Mouse (Mus musculus): ENCODE data around the gene Usp5. TPM values are rescaled to one million over a fixed set of nuclear protein-coding genes. Genes with fewer than 3 reads are reported as not detected.

Gene Usp5
- polyA plus RNA-seq, 1 experiment from 2014 or later: 178 TPM

DNA sequence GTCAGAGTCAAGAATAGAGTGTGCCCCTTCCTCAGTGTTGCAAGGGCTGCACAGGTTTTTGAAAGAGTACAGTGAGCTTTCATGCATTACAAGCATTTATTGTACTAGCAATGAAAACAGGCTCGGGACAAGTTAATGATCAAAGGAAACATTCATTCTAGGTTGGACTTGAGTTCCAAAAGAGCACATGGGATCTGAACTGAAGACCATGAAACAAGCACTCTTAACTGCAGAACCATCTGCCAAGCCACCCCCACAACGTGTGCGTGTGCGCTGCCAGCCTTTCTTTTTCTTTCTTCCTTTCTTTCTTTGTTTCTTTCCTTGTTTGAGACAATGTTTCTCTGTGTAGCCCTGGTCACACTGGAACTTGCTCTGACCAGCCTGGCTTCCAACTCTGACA, 33.5 kb downstream of the Usp5 start:
- no peak overlapping the region for H3K27ac ChIP-seq
- H3K27me3 ChIP-seq: no peaks in the 10 kb centered on the region
- H3K36me3 ChIP-seq (ENCODE audit: poor library complexity, severe bottlenecking): no peaks in the 10 kb centered on the region
- no peak overlapping the region for H3K4me2 ChIP-seq
- 58% methylated on average over 4 of the region's 4 CpGs for WGBS
- no peaks in the 10 kb centered on the region for H3K9me3 ChIP-seq (replicated peaks)
- H3K4me1 ChIP-seq: no peaks in the 10 kb centered on the region
- H3K9ac ChIP-seq: no peak overlapping the region
- no peak overlapping the region for H3K4me3 ChIP-seq
- no peak for ATAC-seq

DNA sequence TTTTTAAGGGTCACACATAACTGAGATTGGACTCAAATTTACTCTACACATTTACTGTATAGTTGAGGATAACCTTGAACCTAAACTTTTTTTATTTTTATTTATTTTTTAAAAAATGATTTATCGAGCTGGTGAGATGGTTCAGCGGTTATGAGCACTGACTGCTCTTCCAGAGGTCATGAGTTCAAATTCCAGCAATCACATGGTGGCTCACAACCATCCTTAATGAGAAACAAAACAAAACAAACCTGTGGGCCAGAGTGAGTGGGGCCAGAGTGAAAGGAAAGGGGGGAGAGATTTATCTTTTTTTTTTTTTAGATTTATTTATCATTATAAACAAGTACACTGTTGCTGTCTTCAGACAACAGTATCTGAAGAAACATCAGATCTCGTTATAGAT, 37.4 kb downstream of the Usp5 start:
- H3K4me2 ChIP-seq: no peak overlapping the region
- no peaks in the 10 kb centered on the region for H3K27me3 ChIP-seq
- H3K9me3 ChIP-seq (replicated peaks): no peaks in the 10 kb centered on the region
- H3K4me1 ChIP-seq: no peaks in the 10 kb centered on the region
- 87% methylated on average over 3 of the region's 3 CpGs for WGBS
- H3K4me3 ChIP-seq: no peak overlapping the region
- H3K9ac ChIP-seq: no peak overlapping the region
- H3K27ac ChIP-seq: no peak overlapping the region
- H3K36me3 ChIP-seq (ENCODE audit: poor library complexity, severe bottlenecking): no peaks in the 10 kb centered on the region
- no peak for ATAC-seq

DNA sequence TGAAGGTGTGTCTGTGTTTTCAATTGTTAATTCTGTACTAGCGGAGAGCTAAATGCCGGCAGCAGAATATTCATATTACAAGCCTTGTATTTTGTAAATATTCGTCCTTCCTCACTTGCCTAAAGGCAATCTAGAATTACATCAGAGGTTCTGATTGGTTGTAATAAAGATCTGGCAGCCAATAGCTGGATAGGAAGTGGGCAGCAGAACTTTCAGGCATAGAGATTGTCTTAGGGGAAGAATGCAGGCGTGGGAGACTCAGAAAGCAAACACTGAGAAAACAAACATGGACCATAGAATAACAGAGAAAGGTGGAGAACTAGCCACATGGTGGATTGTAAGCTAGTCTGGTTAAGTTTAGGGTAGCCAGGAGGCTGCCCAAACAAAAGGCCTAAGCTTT, 39.2 kb downstream of the Usp5 start:
- no peaks in the 10 kb centered on the region for H3K27me3 ChIP-seq
- 80% methylated on average over 4 of the region's 4 CpGs for WGBS
- no peak overlapping the region for H3K4me2 ChIP-seq
- H3K9me3 ChIP-seq (replicated peaks): no peaks in the 10 kb centered on the region
- H3K9ac ChIP-seq: no peak overlapping the region
- H3K4me3 ChIP-seq: no peak overlapping the region
- ATAC-seq: no peak
- no peak overlapping the region for H3K27ac ChIP-seq
- H3K36me3 ChIP-seq (ENCODE audit: poor library complexity, severe bottlenecking): no peaks in the 10 kb centered on the region
- no peaks in the 10 kb centered on the region for H3K4me1 ChIP-seq

DNA sequence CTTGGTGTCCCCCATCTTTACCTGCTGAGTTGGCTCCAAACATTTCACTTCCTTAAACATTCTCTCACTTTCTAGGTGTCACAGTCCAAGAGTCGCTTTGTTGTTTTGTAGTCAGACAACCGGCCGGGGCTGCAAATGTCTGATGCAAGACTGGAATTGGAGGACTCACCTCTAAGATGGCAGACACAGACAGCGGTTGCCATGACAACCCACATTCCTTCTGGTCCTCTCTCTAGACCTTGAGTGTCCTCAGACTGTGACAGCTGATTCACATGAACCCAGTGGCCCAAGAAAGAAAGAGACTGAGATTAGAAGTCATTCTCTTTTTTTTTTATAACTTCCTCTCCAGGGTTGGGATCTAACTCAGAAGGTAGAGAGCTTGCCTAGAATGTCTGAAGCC, 39.8 kb downstream of the Usp5 start:
- Histone ChIP-seq H3K9me3 (replicated peaks) (no peaks in the 10 kb centered on the region), H3K4me1 (no peaks in the 10 kb centered on the region), H3K9ac (no peak overlapping the region), H3K27ac (no peak overlapping the region), H3K36me3 (ENCODE audit: poor library complexity, severe bottlenecking) (no peaks in the 10 kb centered on the region), H3K4me3 (no peak overlapping the region), H3K27me3 (no peaks in the 10 kb centered on the region), H3K4me2 (no peak overlapping the region)
- 81% methylated on average over 4 of the region's 4 CpGs for WGBS
- ATAC-seq: no peak

DNA sequence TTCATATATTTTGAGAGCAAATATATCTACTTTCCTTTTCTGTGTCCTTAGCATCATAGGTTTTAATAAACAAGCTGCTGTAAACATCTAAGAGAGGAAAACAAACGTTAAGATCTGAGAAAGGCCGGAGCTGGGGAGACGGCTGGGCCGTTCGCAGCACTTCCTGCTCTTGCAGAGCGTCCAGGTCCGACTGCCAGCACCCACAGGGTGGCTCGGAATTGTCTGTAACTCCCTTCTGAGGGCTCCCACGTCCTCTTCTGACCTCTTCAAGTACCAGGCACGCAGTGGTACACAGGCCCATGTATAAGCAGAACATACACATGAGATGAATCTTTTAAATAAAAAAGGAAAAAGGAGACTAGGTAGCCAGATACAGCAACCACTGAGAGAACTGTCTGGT, 41.6 kb downstream of the Usp5 start:
- no peak overlapping the region for H3K27ac ChIP-seq
- H3K4me1 ChIP-seq: 0 out of 2 replicates have a peak, but pooled peaks cover 1% of the 10 kb centered on the region
- H3K4me3 ChIP-seq: no peak overlapping the region
- H3K27me3 ChIP-seq: no peaks in the 10 kb centered on the region
- no peaks in the 10 kb centered on the region for H3K36me3 ChIP-seq (ENCODE audit: poor library complexity, severe bottlenecking)
- WGBS: 82% methylated on average over 10 of the region's 10 CpGs
- no peak for ATAC-seq
- no peak overlapping the region for H3K4me2 ChIP-seq
- no peaks in the 10 kb centered on the region for H3K9me3 ChIP-seq (replicated peaks)
- no peak overlapping the region for H3K9ac ChIP-seq

DNA sequence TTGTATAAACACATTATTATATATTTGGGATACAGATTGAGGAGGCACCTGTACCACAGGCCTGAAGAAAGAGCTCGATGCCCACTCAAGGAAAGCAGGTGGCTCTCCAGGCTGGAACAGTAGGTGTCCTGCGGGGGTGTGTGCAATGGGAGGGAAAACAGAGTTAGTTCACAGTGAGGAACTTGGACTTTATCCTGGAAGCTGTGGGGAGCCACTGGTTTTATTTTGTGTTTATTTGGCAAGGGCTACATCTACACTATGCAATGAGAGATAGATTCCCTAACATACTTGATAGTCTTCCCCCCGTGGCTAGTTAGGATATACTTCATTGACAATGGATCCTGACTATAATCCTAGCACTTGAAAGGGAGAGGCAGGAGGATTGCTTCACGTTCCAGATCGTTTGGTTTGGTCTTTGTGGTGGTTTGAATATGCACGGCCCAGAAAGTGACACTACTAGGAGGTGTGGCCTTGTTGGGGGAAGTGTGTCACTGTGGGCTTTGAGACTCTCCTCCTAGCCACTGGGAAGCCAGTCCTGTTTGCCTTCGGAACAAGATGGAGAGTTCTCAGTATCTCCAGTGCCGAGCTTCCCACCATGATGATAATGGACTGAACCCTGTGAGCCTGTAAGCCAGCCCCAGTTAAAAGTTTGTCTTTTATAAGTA, 42.4 kb downstream of the Usp5 start:
- Histone ChIP-seq H3K4me1 (peaks cover 7% of the 10 kb centered on the region; the same call in 1 of the 2 replicates), H3K27ac (no peak overlapping the region), H3K9me3 (replicated peaks) (no peaks in the 10 kb centered on the region), H3K27me3 (no peaks in the 10 kb centered on the region), H3K4me3 (no peak overlapping the region), H3K36me3 (ENCODE audit: poor library complexity, severe bottlenecking) (no peaks in the 10 kb centered on the region), H3K9ac (no peak overlapping the region), H3K4me2 (no peak overlapping the region)
- 53% methylated on average over 8 of the region's 8 CpGs for WGBS
- no peak for ATAC-seq

DNA sequence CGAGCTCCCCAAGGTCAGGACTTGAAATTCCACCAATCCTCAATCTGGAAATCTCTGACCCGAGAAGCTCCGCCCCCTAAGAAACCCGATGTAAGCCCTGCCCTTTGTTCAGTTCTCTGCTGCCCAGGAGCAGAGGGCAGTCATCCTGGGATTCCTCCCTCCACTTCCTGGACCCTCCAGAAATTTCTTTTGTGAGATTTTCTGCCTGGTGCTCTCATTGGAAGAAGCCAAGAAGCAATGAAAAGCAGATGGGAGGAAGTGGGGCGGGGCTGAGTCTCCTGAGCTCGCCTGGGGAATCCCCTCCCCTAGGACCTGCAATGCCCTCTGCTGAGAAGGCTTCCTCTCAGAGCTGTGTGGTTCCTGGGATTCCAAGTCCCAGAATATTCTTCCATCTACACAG, 46.8 kb downstream of the Usp5 start:
- Histone ChIP-seq H3K4me2 (peak overlapping the region; percentile 32; the same call in 1 of the 2 replicates), H3K27me3 (peaks cover 5% of the 10 kb centered on the region; the same call in 1 of the 2 replicates), H3K9ac (no peak overlapping the region), H3K27ac (no peak overlapping the region), H3K4me3 (no peak overlapping the region), H3K36me3 (ENCODE audit: poor library complexity, severe bottlenecking) (no peaks in the 10 kb centered on the region), H3K9me3 (replicated peaks) (no peaks in the 10 kb centered on the region), H3K4me1 (peaks cover 20% of the 10 kb centered on the region)
- 27% methylated on average over 6 of the region's 6 CpGs for WGBS
- ATAC-seq: no peak

DNA sequence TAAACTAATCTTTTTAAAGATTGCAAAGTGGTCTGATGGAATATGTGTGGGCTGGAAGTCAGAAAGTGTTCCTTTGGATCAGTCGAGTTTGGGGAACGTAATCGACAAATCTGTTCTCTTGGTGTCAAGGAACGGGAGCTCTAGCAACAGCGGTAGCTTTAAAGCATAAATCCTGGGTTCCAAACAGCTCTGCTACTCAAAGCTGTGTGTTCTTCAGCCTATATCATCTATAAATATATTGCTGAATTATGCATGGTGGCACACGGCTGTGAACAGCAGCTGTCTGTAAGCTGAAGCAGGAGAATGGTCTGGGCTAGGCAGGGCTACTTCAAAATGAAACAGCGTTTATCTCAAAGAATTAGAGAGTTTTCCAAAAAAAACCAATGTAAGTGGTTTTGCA, 48.4 kb downstream of the Usp5 start:
- WGBS: 87% methylated on average over 7 of the region's 7 CpGs
- H3K9me3 ChIP-seq (replicated peaks): no peaks in the 10 kb centered on the region
- no peaks in the 10 kb centered on the region for H3K36me3 ChIP-seq (ENCODE audit: poor library complexity, severe bottlenecking)
- H3K9ac ChIP-seq: no peak overlapping the region
- peaks cover 5% of the 10 kb centered on the region; the same call in 1 of the 2 replicates for H3K27me3 ChIP-seq
- H3K4me2 ChIP-seq: no peak overlapping the region
- peaks cover 20% of the 10 kb centered on the region for H3K4me1 ChIP-seq
- no peak for ATAC-seq
- no peak overlapping the region for H3K4me3 ChIP-seq
- no peak overlapping the region for H3K27ac ChIP-seq

DNA sequence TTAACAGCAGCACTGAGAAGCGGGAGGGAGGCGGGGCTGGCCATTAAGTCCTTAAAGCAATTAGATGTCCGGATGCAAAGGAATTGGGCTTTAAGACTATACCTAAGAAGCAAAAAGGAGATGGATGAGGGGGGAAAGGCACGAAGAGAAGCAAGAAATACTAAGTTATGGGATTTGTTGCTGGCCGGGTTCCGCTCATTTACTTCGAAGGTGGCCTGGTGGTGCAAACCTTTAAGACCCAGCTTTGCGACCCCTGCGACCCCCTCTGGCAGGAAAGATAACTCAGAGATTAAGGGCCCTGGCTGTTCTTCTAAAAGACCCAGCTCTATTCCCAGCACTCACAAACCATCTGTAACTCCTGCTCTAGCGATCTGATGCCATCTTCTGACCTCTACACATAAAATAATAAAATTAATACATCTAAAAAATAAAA, 49.3 kb downstream of the Usp5 start:
- Histone ChIP-seq H3K27me3 (peaks cover 5% of the 10 kb centered on the region; the same call in 1 of the 2 replicates), H3K36me3 (ENCODE audit: poor library complexity, severe bottlenecking) (no peaks in the 10 kb centered on the region), H3K9me3 (replicated peaks) (no peaks in the 10 kb centered on the region), H3K4me3 (peak overlapping the region; percentile 39), H3K4me2 (peak overlapping the region; percentile 72), H3K9ac (peak overlapping the region; percentile 45), H3K27ac (0 out of 2 replicates have a peak overlapping the region, but pooled peaks have one; percentile 1), H3K4me1 (peaks cover 20% of the 10 kb centered on the region)
- 1% methylated on average over 10 of the region's 10 CpGs for WGBS
- peak; percentile 48; the same call in 1 of the 2 replicates for ATAC-seq

DNA sequence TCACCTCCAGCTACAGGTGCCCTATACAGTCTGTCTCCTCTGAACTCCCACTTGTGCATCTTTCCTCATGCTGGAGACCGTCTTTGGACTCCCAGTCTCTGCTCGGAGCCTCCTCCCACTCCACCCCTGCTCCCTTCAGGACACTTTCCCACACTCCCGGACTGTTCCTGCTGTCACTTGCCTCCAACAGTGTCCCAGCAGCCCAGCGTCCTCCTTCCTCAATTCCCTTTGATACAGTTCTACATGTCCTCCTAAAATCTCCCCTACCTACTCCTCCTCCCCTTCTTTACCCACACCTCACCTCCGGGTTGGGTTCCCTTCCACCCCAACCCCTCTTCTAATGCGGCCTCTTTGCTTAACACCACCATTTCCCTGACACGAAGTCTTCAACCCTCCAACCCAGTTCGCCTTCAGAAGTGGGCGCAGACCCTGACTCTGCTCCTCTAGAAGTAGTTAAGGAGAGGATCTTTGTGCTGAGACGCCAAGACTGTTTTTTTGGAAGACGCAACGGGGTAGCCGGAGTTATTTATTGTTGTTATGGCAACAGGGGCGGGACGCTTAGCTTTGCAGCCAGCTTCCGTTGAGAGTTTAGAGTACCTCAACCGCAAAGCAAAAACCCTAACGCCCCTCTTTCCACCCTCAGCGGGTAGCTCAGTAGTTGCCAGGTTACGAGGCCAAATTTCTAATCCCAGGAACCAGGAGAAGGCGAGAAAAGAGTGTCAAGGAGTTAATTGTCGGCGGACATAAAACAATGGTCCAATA, 49.9 kb downstream of the Usp5 start, which contains the start of gene Lrrc23:
Gene Lrrc23 (minus strand): TSS at position 506 of the 762 bp plus-strand sequence.
- Histone ChIP-seq H3K9me3 (replicated peaks) (no peaks in the 10 kb centered on the region), H3K9ac (peak within 1 kb of the TSS; percentile 45), H3K4me2 (peak within 1 kb of the TSS; percentile 72), H3K36me3 (ENCODE audit: poor library complexity, severe bottlenecking) (no peaks in the 10 kb centered on the region), H3K27me3 (peaks cover 5% of the 10 kb centered on the region; the same call in 1 of the 2 replicates), H3K27ac (0 out of 2 replicates have a peak within 1 kb of the TSS, but pooled peaks have one; percentile 1), H3K4me1 (peaks cover 20% of the 10 kb centered on the region), H3K4me3 (peak within 1 kb of the TSS; percentile 39)
- ATAC-seq: peak; percentile 63; the same call in 1 of the 2 replicates
- 3% methylated on average over 23 of the region's 23 CpGs for WGBS

DNA sequence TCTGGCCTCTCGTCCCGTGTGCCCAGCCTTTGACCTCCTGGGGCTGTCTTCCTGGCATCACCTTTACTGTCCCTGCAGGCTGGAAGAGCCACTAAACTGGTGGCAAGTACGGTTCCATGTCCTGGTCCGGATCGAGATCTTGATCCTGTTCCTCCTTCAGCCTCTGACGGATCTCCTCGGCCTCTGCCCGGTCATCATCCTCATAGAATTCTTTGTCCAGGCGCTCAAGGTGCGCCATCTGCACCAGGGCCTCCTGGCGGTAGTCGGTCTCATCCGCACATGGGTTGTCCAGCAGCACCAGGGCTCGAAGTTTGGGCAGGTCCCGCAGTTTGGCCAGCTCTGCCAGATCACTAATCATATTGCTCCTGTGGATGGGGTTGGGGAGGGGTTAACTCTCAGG, 58.8 kb downstream of the Usp5 start:
- ATAC-seq: no peak
- 90% methylated on average over 15 of the region's 15 CpGs for WGBS
- H3K9ac ChIP-seq: no peak overlapping the region
- no peaks in the 10 kb centered on the region for H3K9me3 ChIP-seq (replicated peaks)
- H3K27ac ChIP-seq: no peak overlapping the region
- H3K4me2 ChIP-seq: no peak overlapping the region
- H3K4me3 ChIP-seq: no peak overlapping the region
- no peaks in the 10 kb centered on the region for H3K36me3 ChIP-seq (ENCODE audit: poor library complexity, severe bottlenecking)
- H3K4me1 ChIP-seq: peaks cover 25% of the 10 kb centered on the region
- H3K27me3 ChIP-seq: peaks cover 12% of the 10 kb centered on the region; the same call in 1 of the 2 replicates

DNA sequence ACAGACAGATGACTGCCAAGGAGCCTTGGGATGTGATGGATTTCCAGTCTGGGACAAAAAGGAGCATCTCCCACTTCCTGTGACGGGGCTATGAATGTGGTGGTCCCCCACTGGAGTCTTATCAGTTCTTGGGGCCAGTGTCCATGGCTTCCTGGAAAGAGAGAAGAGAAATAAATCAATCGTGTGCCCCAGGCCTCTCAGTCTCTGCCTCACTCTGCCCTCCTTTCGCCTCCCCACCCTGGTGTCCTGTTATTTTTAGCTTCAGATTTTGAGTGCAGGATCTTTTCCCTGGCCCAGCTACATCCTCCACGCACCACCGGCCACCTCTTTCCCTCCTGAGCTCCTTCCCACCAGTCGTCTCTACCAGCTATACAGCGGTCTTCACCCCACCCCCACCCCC, 59.3 kb downstream of the Usp5 start:
- H3K9ac ChIP-seq: peak overlapping the region; percentile 68
- H3K36me3 ChIP-seq (ENCODE audit: poor library complexity, severe bottlenecking): no peaks in the 10 kb centered on the region
- no peak; the same call in 1 of the 2 replicates for ATAC-seq
- H3K4me1 ChIP-seq: peaks cover 25% of the 10 kb centered on the region
- H3K27me3 ChIP-seq: peaks cover 12% of the 10 kb centered on the region; the same call in 1 of the 2 replicates
- H3K4me3 ChIP-seq: peak overlapping the region; percentile 49
- no peaks in the 10 kb centered on the region for H3K9me3 ChIP-seq (replicated peaks)
- H3K27ac ChIP-seq: no peak overlapping the region
- WGBS: 63% methylated on average over 7 of the region's 7 CpGs
- H3K4me2 ChIP-seq: peak overlapping the region; percentile 76
